Mouse (Mus musculus) midbrain, embryonic 13.5 days (tissue): ENCODE results near the gene Auts2. TPM values are rescaled to one million over a fixed set of nuclear protein-coding genes. Genes with fewer than 3 reads are reported as not detected.

Experiments used
- ATAC-seq: fragments of 200-750 bp; cut with Nextera tagmentation; 2 replicates; pipeline ENCODE4 v1.8.0; 2017; ENCODE audit warnings: mild to moderate bottlenecking, moderate TSS enrichment, moderate library complexity
- H3K27ac ChIP-seq: fragments of 300-500 bp; sonication (generic); 2 replicates; pipeline ENCODE4 v1.5.1; 2015; ENCODE audit warnings: inconsistent platforms, mild to moderate bottlenecking, moderate library complexity
- H3K27me3 ChIP-seq: fragments of 300-500 bp; sonication (generic); 2 replicates; pipeline ENCODE4 v1.6.1; 2015; ENCODE audit warnings: mild to moderate bottlenecking, inconsistent platforms
- H3K36me3 ChIP-seq: fragments of 300-500 bp; sonication (generic); 2 replicates; pipeline ENCODE4 v1.6.1; 2015; ENCODE audit warnings: mild to moderate bottlenecking, inconsistent platforms
- H3K4me1 ChIP-seq: fragments of 300-500 bp; sonication (generic); replicated peaks from 2 replicates; pipeline ENCODE4 v1.6.1; 2015; ENCODE audit warnings: inconsistent platforms
- H3K4me2 ChIP-seq: fragments of 300-500 bp; sonication (generic); replicated peaks from 2 replicates; pipeline ENCODE4 v1.6.1; 2015; ENCODE audit warnings: moderate library complexity, mild to moderate bottlenecking, inconsistent platforms
- H3K4me3 ChIP-seq: fragments of 300-500 bp; sonication (generic); replicated peaks from 2 replicates; pipeline ENCODE4 v1.5.1; 2015; ENCODE audit warnings: mild to moderate bottlenecking, inconsistent platforms
- H3K9ac ChIP-seq: fragments of 300-500 bp; sonication (generic); replicated peaks from 2 replicates; pipeline ENCODE4 v1.6.1; 2015; ENCODE audit warnings: mild to moderate bottlenecking, inconsistent platforms
- H3K9me3 ChIP-seq: fragments of 300-500 bp; sonication (generic); 2 replicates; pipeline ENCODE4 v1.6.1; 2016; ENCODE audit warnings: mild to moderate bottlenecking, inconsistent platforms
- WGBS: fragments of 180-500 bp; shearing (Covaris S2); methylation state at CpG from one replicate; pipeline ENCODE4 v1.1.7; 2015; 5-methylcytosine and 5-hydroxymethylcytosine counted together
- polyA plus RNA-seq: library from polyadenylated mRNA; unstranded; fragments of >200 nt; fragmentation: Nextera tagmentation; extraction: Ambion mirVana; gene quantifications from 2 replicates; pipeline ENCODE4 v1.2.1, GENCODE M21; 2015

Gene Auts2
- polyA plus RNA-seq, 1 experiment from 2014 or later: 76.2 TPM

GRCm38 (mm10) chr5:132437994-132438393 is 105.2 kb downstream of the Auts2 start:
- Histone ChIP-seq H3K9me3 (no peaks in the 10 kb centered on the region), H3K27ac (no peak overlapping the region), H3K4me2 (no peak overlapping the region), H3K4me1 (peaks cover 52% of the 10 kb centered on the region), H3K4me3 (no peak overlapping the region), H3K9ac (no peak overlapping the region), H3K36me3 (no peaks in the 10 kb centered on the region), H3K27me3 (no peaks in the 10 kb centered on the region)
- ATAC-seq: no peak
- WGBS: 70% methylated on average over 8 of the region's 8 CpGs

DNA sequence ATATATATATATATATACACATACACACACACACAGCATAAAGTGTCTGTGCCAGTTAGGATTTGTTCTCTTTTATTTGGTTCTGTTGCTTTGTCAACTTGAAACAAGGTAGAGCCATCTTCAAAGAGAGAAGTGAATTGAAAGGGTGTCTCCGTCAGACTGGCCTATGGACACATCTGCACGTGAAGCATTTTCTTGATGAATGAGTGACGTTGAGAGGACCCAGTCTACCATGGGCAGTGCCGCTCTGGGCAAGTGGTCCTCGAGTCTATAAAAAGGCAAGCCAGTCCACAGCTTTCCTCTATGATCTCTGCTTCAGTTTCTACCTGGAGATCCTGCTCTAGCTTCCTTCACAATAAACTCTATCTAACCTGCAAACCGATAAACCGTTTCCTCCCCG is 105.7 kb downstream of the Auts2 start:
- no peak for ATAC-seq
- Histone ChIP-seq H3K4me3 (no peak overlapping the region), H3K4me1 (peaks cover 53% of the 10 kb centered on the region), H3K4me2 (no peak overlapping the region), H3K27me3 (no peaks in the 10 kb centered on the region), H3K27ac (no peak overlapping the region), H3K9ac (no peak overlapping the region), H3K9me3 (no peaks in the 10 kb centered on the region), H3K36me3 (no peaks in the 10 kb centered on the region)
- WGBS: 92% methylated on average over 8 of the region's 8 CpGs

- H3K9ac ChIP-seq: no peak overlapping the region
- WGBS: 70% methylated on average over 1 of the region's 1 CpGs
- no peak for ATAC-seq
Observed at GRCm38 (mm10) chr5:132436901-132437300, 106.2 kb downstream of the Auts2 start.

GRCm38 (mm10) chr5:132436473-132436872 is 106.7 kb downstream of the Auts2 start:
- Histone ChIP-seq H3K4me1 (peaks cover 48% of the 10 kb centered on the region), H3K9me3 (no peaks in the 10 kb centered on the region), H3K4me2 (no peak overlapping the region), H3K27ac (no peak overlapping the region), H3K4me3 (no peak overlapping the region), H3K36me3 (no peaks in the 10 kb centered on the region), H3K9ac (no peak overlapping the region), H3K27me3 (no peaks in the 10 kb centered on the region)
- 95% methylated on average over 2 of the region's 2 CpGs for WGBS
- ATAC-seq: no peak

More at GRCm38 (mm10) chr5:132436901-132437300, 106.2 kb downstream of the Auts2 start:
- Histone ChIP-seq H3K27ac (no peak overlapping the region), H3K27me3 (no peaks in the 10 kb centered on the region), H3K4me1 (peaks cover 48% of the 10 kb centered on the region), H3K4me3 (no peak overlapping the region), H3K4me2 (no peak overlapping the region), H3K9me3 (no peaks in the 10 kb centered on the region), H3K36me3 (no peaks in the 10 kb centered on the region)

- WGBS: 38% methylated on average over 5 of the region's 5 CpGs
- H3K36me3 ChIP-seq: no peaks in the 10 kb centered on the region
- no peak overlapping the region for H3K27ac ChIP-seq
- ATAC-seq: no peak
- H3K4me1 ChIP-seq: peaks cover 45% of the 10 kb centered on the region
- H3K4me3 ChIP-seq: no peak overlapping the region
- no peak overlapping the region for H3K9ac ChIP-seq
- H3K27me3 ChIP-seq: no peaks in the 10 kb centered on the region
- no peaks in the 10 kb centered on the region for H3K9me3 ChIP-seq
- H3K4me2 ChIP-seq: no peak overlapping the region
Observed at GRCm38 (mm10) chr5:132435401-132435800, 107.7 kb downstream of the Auts2 start.

- H3K36me3 ChIP-seq: no peaks in the 10 kb centered on the region
- no peak overlapping the region for H3K9ac ChIP-seq
- peaks cover 44% of the 10 kb centered on the region for H3K4me1 ChIP-seq
- no peaks in the 10 kb centered on the region for H3K9me3 ChIP-seq
- no peak for ATAC-seq
- H3K27me3 ChIP-seq: no peaks in the 10 kb centered on the region
- H3K4me3 ChIP-seq: no peak overlapping the region
- 86% methylated on average over 6 of the region's 6 CpGs for WGBS
- H3K27ac ChIP-seq: no peak overlapping the region
- H3K4me2 ChIP-seq: no peak overlapping the region
Observed at GRCm38 (mm10) chr5:132433377-132434115, 109.6 kb downstream of the Auts2 start.

GRCm38 (mm10) chr5:132429363-132429762 is 113.8 kb downstream of the Auts2 start:
- Histone ChIP-seq H3K4me1 (peaks cover 30% of the 10 kb centered on the region), H3K4me2 (no peak overlapping the region), H3K27me3 (no peaks in the 10 kb centered on the region), H3K36me3 (no peaks in the 10 kb centered on the region), H3K27ac (peak overlapping the region; percentile 35; the same call in 1 of the 2 replicates), H3K9ac (no peak overlapping the region), H3K4me3 (no peak overlapping the region), H3K9me3 (no peaks in the 10 kb centered on the region)
- ATAC-seq: peak; percentile 43; the same call in 1 of the 2 replicates
- 40% methylated on average over 3 of the region's 3 CpGs for WGBS

DNA sequence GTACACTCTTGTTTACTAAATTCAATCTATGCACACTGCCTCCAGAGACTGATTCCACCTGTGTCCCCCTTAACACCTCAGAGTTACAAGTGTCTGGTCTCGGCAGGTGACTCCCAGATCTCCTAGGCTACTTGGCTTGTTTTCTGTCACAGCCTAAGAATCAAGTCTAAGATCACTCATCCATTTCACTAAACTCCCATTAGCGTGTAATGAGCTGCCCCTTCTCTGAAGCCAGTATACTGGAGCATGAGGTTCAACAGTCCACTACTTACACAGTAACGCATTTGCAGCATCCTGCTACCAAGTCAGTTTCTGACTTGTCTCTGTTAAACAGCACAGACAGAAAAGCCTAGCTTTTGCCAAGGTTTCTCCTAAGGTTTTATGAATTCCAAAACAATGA is 116.8 kb downstream of the Auts2 start:
- no peak overlapping the region for H3K27ac ChIP-seq
- no peak overlapping the region for H3K4me3 ChIP-seq
- peaks cover 19% of the 10 kb centered on the region for H3K4me1 ChIP-seq
- WGBS: 65% methylated on average over 3 of the region's 3 CpGs
- no peak overlapping the region for H3K4me2 ChIP-seq
- H3K9ac ChIP-seq: no peak overlapping the region
- no peaks in the 10 kb centered on the region for H3K36me3 ChIP-seq
- no peaks in the 10 kb centered on the region for H3K9me3 ChIP-seq
- ATAC-seq: no peak
- no peaks in the 10 kb centered on the region for H3K27me3 ChIP-seq

DNA sequence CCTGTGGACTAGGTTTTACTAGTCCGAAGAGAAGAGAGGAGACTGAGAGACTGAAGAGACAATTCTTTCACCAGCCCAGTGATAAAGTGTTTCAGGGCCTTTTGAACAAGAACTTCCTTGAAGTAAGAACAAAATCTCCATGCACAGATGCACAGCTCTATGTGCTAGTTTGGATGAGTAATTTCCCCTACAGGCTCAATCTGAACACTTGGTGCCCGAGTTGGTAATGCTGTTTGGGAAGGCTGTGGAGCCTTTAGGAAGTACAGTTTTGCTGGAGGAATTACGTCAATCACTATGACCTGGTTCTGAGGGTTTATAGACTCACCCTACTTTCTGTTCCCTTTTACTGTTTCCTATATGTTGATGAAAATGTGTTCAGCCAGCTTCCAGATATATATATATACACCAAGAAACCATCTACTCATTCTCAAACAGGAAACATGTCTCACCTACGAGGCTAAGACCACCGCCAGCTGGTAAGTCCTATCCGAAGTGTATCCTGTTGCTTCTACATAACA is 117.3 kb downstream of the Auts2 start:
- Histone ChIP-seq H3K4me1 (peaks cover 22% of the 10 kb centered on the region), H3K27me3 (no peaks in the 10 kb centered on the region), H3K9me3 (no peaks in the 10 kb centered on the region), H3K9ac (no peak overlapping the region), H3K27ac (no peak overlapping the region), H3K4me3 (no peak overlapping the region), H3K4me2 (no peak overlapping the region), H3K36me3 (no peaks in the 10 kb centered on the region)
- 86% methylated on average over 6 of the region's 6 CpGs for WGBS
- no peak for ATAC-seq

GRCm38 (mm10) chr5:132410338-132410852 is 132.7 kb downstream of the Auts2 start:
- Histone ChIP-seq H3K27ac (peak overlapping the region; percentile 64), H3K36me3 (no peaks in the 10 kb centered on the region), H3K27me3 (no peaks in the 10 kb centered on the region), H3K4me3 (no peak overlapping the region), H3K9me3 (no peaks in the 10 kb centered on the region), H3K4me1 (peaks cover 50% of the 10 kb centered on the region), H3K9ac (no peak overlapping the region), H3K4me2 (no peak overlapping the region)
- ATAC-seq: 0 out of 2 replicates have a peak, but pooled peaks have one; percentile 34
- 26% methylated on average over 4 of the region's 4 CpGs for WGBS

DNA sequence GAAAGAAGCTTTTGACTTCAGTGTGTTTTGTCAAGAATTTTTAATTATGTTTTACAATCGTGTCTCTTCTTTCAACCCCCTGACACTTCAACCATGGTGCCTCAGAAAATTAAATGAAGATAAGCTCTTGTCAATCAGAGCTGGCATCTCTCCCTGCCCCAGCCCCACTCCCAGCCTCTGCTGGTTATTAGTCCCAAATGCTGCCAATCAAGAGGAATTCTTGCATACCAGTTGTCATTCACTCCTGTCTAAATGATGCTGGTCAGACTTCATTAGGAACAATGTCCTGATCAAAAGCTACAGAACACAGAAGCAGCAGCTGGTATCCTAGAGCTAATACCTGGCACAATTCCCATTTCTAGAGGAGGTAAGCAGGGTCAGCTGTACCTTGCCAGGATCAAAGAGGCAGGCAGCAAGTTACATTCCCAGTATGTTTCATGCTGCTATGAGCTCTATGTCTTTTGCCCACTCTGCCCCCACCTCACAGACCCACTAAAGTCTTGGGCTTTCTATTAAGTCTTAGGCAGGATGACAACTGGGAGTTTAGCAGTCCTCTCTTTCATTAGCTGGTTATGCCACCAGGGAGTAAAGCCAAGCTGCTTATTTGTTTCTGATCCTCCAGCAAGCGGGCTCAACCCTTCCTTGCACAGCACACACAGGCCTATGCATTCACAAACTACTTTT is 134.1 kb downstream of the Auts2 start:
- H3K36me3 ChIP-seq: no peaks in the 10 kb centered on the region
- 10% methylated on average over 2 of the region's 2 CpGs for WGBS
- H3K4me1 ChIP-seq: peaks cover 50% of the 10 kb centered on the region
- H3K9ac ChIP-seq: no peak overlapping the region; the same call in 1 of the 2 replicates
- no peak overlapping the region for H3K4me3 ChIP-seq
- H3K9me3 ChIP-seq: no peaks in the 10 kb centered on the region
- H3K4me2 ChIP-seq: no peak overlapping the region
- H3K27me3 ChIP-seq: no peaks in the 10 kb centered on the region
- H3K27ac ChIP-seq: peak overlapping the region; percentile 59
- ATAC-seq: peak; percentile 83

GRCm38 (mm10) chr5:132400556-132400955 is 142.6 kb downstream of the Auts2 start:
- Histone ChIP-seq H3K4me1 (peaks cover 67% of the 10 kb centered on the region), H3K9me3 (no peaks in the 10 kb centered on the region), H3K27ac (no peak overlapping the region), H3K27me3 (no peaks in the 10 kb centered on the region), H3K4me2 (no peak overlapping the region), H3K9ac (no peak overlapping the region), H3K4me3 (no peak overlapping the region), H3K36me3 (no peaks in the 10 kb centered on the region)
- no peak for ATAC-seq
- 84% methylated on average over 10 of the region's 10 CpGs for WGBS
